In the genomic region with DNA sequence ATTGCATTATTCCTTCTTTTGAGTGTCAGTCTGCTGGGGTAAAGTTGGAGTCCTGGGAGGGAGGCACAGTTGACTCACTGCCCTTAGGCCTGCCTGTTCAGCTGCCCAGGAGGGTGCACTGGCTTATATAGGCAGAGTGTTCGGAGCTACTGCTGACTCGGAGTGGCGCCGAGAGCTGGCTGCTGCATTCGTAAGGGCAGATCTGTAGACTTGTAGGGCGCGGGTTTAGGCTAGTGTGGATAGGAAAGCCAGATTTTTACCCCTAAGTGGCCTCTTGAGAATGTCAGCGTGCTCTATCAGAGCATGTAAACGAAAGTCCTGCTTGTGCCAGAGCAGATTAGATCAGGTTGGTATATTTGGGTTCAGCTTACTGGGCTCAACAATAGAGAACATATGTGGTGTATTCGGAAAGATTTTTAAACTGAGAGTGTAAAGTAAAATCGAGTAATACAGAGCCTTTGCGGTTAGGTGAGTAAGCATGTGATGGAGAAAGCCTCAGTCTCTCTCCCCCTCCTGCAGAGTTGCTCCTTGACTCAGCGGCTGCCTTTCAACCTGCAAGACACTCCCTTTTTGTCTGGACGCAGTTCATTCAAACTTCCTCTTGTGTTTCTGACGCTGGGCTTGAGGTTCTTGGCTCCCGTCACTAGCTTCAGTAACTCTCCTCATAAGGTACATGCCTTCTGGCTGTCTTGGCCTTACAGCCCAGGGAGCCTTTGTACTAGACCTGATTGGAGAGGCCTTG, we compare ENCODE assay signal across 10 mouse cellular contexts. TPM values are rescaled to one million over a fixed set of nuclear protein-coding genes. Genes with fewer than 3 reads are reported as not detected.
A peak's percentile ranks its signal among the peaks of the same experiment; 100 is the strongest.
DNase-seq lines count a peak whose midpoint lies in the region; ATAC-seq and TF ChIP-seq lines count a peak whose summit lies in the region.
"Had no signal": no experiment of that assay in that cellular context is flagged by ENCODE, and none has a peak within 500 bp of the region (broad histone marks: within the 10 kb centered on the region; RNA-seq: fewer than 3 reads in every experiment).

No protein-coding gene starts in this region.

- dilution Hi-C loops in CH12.LX (cut with MboI; ENCODE audit: extremely low pct_ligation_motif_present, extremely low pct_unique_long_range_greater_than_20kb, low sequenced_read_pairs): no loop called here

- H3K4me3 ChIP-seq in heart, embryonic 15.5 days: no peak overlapping the region
- H3K4me3 ChIP-seq in CH12.LX (replicated peaks in 1 of 3; ENCODE audit: low read depth in 2 of 3, low read length in 2 of 3, poor library complexity in 1 of 3): no peak overlapping the region
- H3K4me3 ChIP-seq in embryonic facial prominence, embryonic 13.5 days: no peak overlapping the region
- no peak overlapping the region for H3K4me3 ChIP-seq in hindbrain, postnatal 0 days (ENCODE audit: low read length)
- no peak overlapping the region for H3K4me3 ChIP-seq in kidney, embryonic 14.5 days (ENCODE audit: low read length)

- H3K27me3 ChIP-seq in heart, embryonic 15.5 days: no peaks in the 10 kb centered on the region
- no peaks in the 10 kb centered on the region for H3K27me3 ChIP-seq in CH12.LX (replicated peaks)
- no peaks in the 10 kb centered on the region for H3K27me3 ChIP-seq in embryonic facial prominence, embryonic 13.5 days
- H3K27me3 ChIP-seq in hindbrain, postnatal 0 days (ENCODE audit: insufficient read depth, low read length): no peaks in the 10 kb centered on the region
- no peaks in the 10 kb centered on the region for H3K27me3 ChIP-seq in kidney, embryonic 14.5 days (ENCODE audit: control insufficient read depth, insufficient read depth, low read length)

- 26% methylated on average over 16 of the region's 16 CpGs for WGBS in heart, embryonic 15.5 days
- WGBS in embryonic facial prominence, embryonic 13.5 days: 25% methylated on average over 16 of the region's 16 CpGs
- 46% methylated on average over 16 of the region's 16 CpGs for WGBS in hindbrain, postnatal 0 days
- WGBS in kidney, embryonic 14.5 days: 59% methylated on average over 16 of the region's 16 CpGs

- ATAC-seq in heart, embryonic 15.5 days (replicated peaks; ENCODE audit: insufficient number of reproducible peaks, insufficient read depth, low FRiP score, low read depth): peak; percentile 37; the same call in 1 of the 2 replicates
- ATAC-seq in embryonic facial prominence, embryonic 13.5 days (ENCODE audit: insufficient number of reproducible peaks, insufficient read depth, low FRiP score, low TSS enrichment, low read depth): 0 out of 2 replicates have a peak, but pooled peaks have one; percentile 21
- ATAC-seq in hindbrain, postnatal 0 days: no peak
- ATAC-seq in kidney, embryonic 14.5 days (ENCODE audit: low FRiP score, low TSS enrichment): no peak

- no peaks in the 10 kb centered on the region for H3K36me3 ChIP-seq in heart, embryonic 15.5 days
- no peaks in the 10 kb centered on the region for H3K36me3 ChIP-seq in CH12.LX (replicated peaks in 1 of 2; ENCODE audit: control insufficient read depth in 1 of 2, insufficient read depth in 1 of 2, low read length in 1 of 2)
- H3K36me3 ChIP-seq in embryonic facial prominence, embryonic 13.5 days: no peaks in the 10 kb centered on the region
- H3K36me3 ChIP-seq in hindbrain, postnatal 0 days (ENCODE audit: insufficient read depth, low read length): no peaks in the 10 kb centered on the region
- no peaks in the 10 kb centered on the region for H3K36me3 ChIP-seq in kidney, embryonic 14.5 days (ENCODE audit: control insufficient read depth, insufficient read depth, low read length)
- H3K36me3 ChIP-seq: G1E had no signal

- TF ChIP-seq EP300 in CH12.LX (IDR thresholded peaks at IDR 0.05; ENCODE audit: low read length): peak; percentile 87

- in situ Hi-C loops in CH12.LX (cut with MboI; ENCODE audit: low pct_ligation_motif_present, low pct_unique_long_range_greater_than_20kb, low sequenced_read_pairs): no loop called here

- no peak for TF ChIP-seq CTCF in CH12.LX (conservative IDR thresholded peaks at IDR 0.05 in 1 of 2, IDR thresholded peaks at IDR 0.05 in 1 of 2; ENCODE audit: low read depth in 2 of 2, low read length in 2 of 2)
- TF ChIP-seq CTCF in hindbrain, postnatal 0 days (IDR thresholded peaks at IDR 0.05; ENCODE audit: low read depth): no peak

- peak overlapping the region; percentile 60 for H3K27ac ChIP-seq in heart, embryonic 15.5 days
- H3K27ac ChIP-seq in CH12.LX (ENCODE audit: insufficient read depth, low read depth): peak overlapping the region; percentile 12; the same call in 1 of the 2 replicates
- peak overlapping the region; percentile 78 for H3K27ac ChIP-seq in embryonic facial prominence, embryonic 13.5 days
- no peak overlapping the region for H3K27ac ChIP-seq in hindbrain, postnatal 0 days
- no peak overlapping the region for H3K27ac ChIP-seq in kidney, embryonic 14.5 days (ENCODE audit: low read depth, low read length)
- H3K27ac ChIP-seq: macrophage had no signal

- no peak overlapping the region for H3K9ac ChIP-seq in heart, embryonic 15.5 days
- no peak overlapping the region for H3K9ac ChIP-seq in CH12.LX (ENCODE audit: insufficient read depth, low read depth)
- no peak overlapping the region for H3K9ac ChIP-seq in embryonic facial prominence, embryonic 13.5 days
- H3K9ac ChIP-seq in hindbrain, postnatal 0 days (replicated peaks; ENCODE audit: low read length): no peak overlapping the region
- no peak overlapping the region for H3K9ac ChIP-seq in kidney, embryonic 14.5 days (ENCODE audit: low read depth, low read length)

- H3K9me3 ChIP-seq in heart, embryonic 15.5 days (replicated peaks): no peaks in the 10 kb centered on the region
- H3K9me3 ChIP-seq in CH12.LX (replicated peaks; ENCODE audit: low read length): no peaks in the 10 kb centered on the region
- H3K9me3 ChIP-seq in embryonic facial prominence, embryonic 13.5 days: no peaks in the 10 kb centered on the region
- H3K9me3 ChIP-seq in hindbrain, postnatal 0 days (ENCODE audit: low read length): no peaks in the 10 kb centered on the region
- H3K9me3 ChIP-seq in kidney, embryonic 14.5 days (ENCODE audit: control insufficient read depth, low read length): no peaks in the 10 kb centered on the region
- H3K9me3 ChIP-seq: G1E had no signal

- H3K79me2 ChIP-seq in CH12.LX (replicated peaks; ENCODE audit: control insufficient read depth, extremely low read depth, insufficient read depth, poor library complexity, severe bottlenecking): no peaks in the 10 kb centered on the region

- peaks cover 47% of the 10 kb centered on the region for H3K4me1 ChIP-seq in heart, embryonic 15.5 days (replicated peaks)
- peaks cover 15 to 42% of the 10 kb centered on the region in 2 experiments for H3K4me1 ChIP-seq in CH12.LX (ENCODE audit: control insufficient read depth in 1 of 2, insufficient read depth in 2 of 2)
- H3K4me1 ChIP-seq in embryonic facial prominence, embryonic 13.5 days: peaks cover 38% of the 10 kb centered on the region
- H3K4me1 ChIP-seq in hindbrain, postnatal 0 days (ENCODE audit: insufficient read depth, low read length): no peaks in the 10 kb centered on the region
- 0 out of 2 replicates have a peak, but pooled peaks cover 10% of the 10 kb centered on the region for H3K4me1 ChIP-seq in kidney, embryonic 14.5 days (ENCODE audit: control insufficient read depth, insufficient read depth, low read length)

- no peak for TF ChIP-seq POLR2A in CH12.LX (IDR thresholded peaks at IDR 0.05; ENCODE audit: low read depth, low read length)

- no peak for DNase-seq in heart, postnatal 4 days
- peak; percentile 86 for DNase-seq in CH12.LX (ENCODE audit: extremely low read depth)
- peak; percentile 13 for DNase-seq in lung, postnatal 10 days
- DNase-seq in hindbrain, postnatal 0 days (ENCODE audit: low spot score): no peak
- no peak for DNase-seq in spleen, postnatal 10 days (ENCODE audit: low spot score in 2 of 2)

- TF ChIP-seq RAD21 in CH12.LX (IDR thresholded peaks at IDR 0.05; ENCODE audit: low read depth, low read length): no peak

- H3K4me2 ChIP-seq in heart, embryonic 15.5 days: peak overlapping the region; percentile 38
- H3K4me2 ChIP-seq in CH12.LX (ENCODE audit: insufficient read depth, low read depth, poor library complexity, severe bottlenecking): peak overlapping the region; percentile 58
- peak overlapping the region; percentile 27 for H3K4me2 ChIP-seq in embryonic facial prominence, embryonic 13.5 days
- no peak overlapping the region for H3K4me2 ChIP-seq in hindbrain, postnatal 0 days (ENCODE audit: low read depth, low read length)
- H3K4me2 ChIP-seq in kidney, embryonic 14.5 days (replicated peaks; ENCODE audit: low read depth, low read length): no peak overlapping the region

TF ChIP-seq in CH12.LX, 34 proteins besides CTCF, POLR2A, EP300 and RAD21 (continues in another document):
- TF ChIP-seq JUND (conservative IDR thresholded peaks at IDR 0.05; ENCODE audit: low read depth, low read length) (peak; percentile 21; the same call in 1 of the 2 replicates), SMC3 (IDR thresholded peaks at IDR 0.05; ENCODE audit: low read depth, low read length) (no peak; the same call in 1 of the 2 replicates), USF1 (IDR thresholded peaks at IDR 0.05; ENCODE audit: low read depth, low read length) (no peak), POLR2AphosphoS2 (IDR thresholded peaks at IDR 0.05; ENCODE audit: low read depth, low read length) (no peak), MEF2A (IDR thresholded peaks at IDR 0.05; ENCODE audit: borderline replicate concordance, low read depth, low read length) (no peak), JUN (IDR thresholded peaks at IDR 0.05; ENCODE audit: insufficient read depth, low read depth, low read length) (peak; percentile 78), HCFC1 (IDR thresholded peaks at IDR 0.05; ENCODE audit: low read depth, low read length) (no peak), PAX5 (IDR thresholded peaks at IDR 0.05; ENCODE audit: low read length) (no peak), USF2 (conservative IDR thresholded peaks at IDR 0.05; ENCODE audit: low read depth, low read length) (no peak), MAX (IDR thresholded peaks at IDR 0.05; ENCODE audit: low read length) (no peak), ZKSCAN1 (IDR thresholded peaks at IDR 0.05; ENCODE audit: borderline replicate concordance, low read depth, low read length) (no peak), ELF1 (IDR thresholded peaks at IDR 0.05; ENCODE audit: low read depth, low read length) (no peak), KAT2A (IDR thresholded peaks at IDR 0.05; ENCODE audit: insufficient replicate concordance, low read length) (no peak)

RNA-seq across cellular contexts. Expression of gene Sh3bgrl2, which starts 15.9 kb away (rescaled TPM):
- polyA plus RNA-seq in heart, embryonic 15.5 days (2015; fragmentation: Nextera tagmentation; extraction: Ambion mirVana): 11.1 and 11.9 TPM in 2 replicates
- 1 to 10 TPM; 6.1 to 7.5 TPM for total RNA-seq in heart, postnatal 4 days (2021)
- total RNA-seq in CH12.LX (2012; rRNA removed) (0.04 and 0.08 TPM in 2 replicates), CH12.LX (2014; rRNA removed) (0.27 TPM in 2 replicates)
- polyA plus RNA-seq in CH12.LX (2012; ENCODE audit: insufficient read length, low read depth): 0.11 and 0.26 TPM in 2 replicates
- polyA plus RNA-seq in embryonic facial prominence, embryonic 13.5 days (2015; fragmentation: Nextera tagmentation; extraction: Ambion mirVana): 14.5 TPM in 2 replicates
- total RNA-seq in hindbrain, postnatal 0 days (2014; rRNA removed): 9.0 and 11.9 TPM in 2 replicates
- 7.1 and 10.0 TPM in 2 replicates for polyA plus RNA-seq in hindbrain, postnatal 0 days (2015; fragmentation: Nextera tagmentation; extraction: Ambion mirVana)
- polyA plus RNA-seq in kidney, embryonic 14.5 days (2014; fragmentation: Nextera tagmentation; extraction: Ambion mirVana): 14.9 and 22.7 TPM in 2 replicates
- polyA plus RNA-seq: G1E had no signal

Comparison
In these comparisons a context has a peak if more than half of its experiments do, and no peak if none do; other contexts are left out.
1. ATAC-seq: peak in heart, embryonic 15.5 days (single experiment) and embryonic facial prominence, embryonic 13.5 days (single experiment); none in hindbrain, postnatal 0 days (single experiment) and kidney, embryonic 14.5 days (single experiment).
2. H3K27ac ChIP-seq: peak in heart, embryonic 15.5 days (single experiment), CH12.LX (single experiment) and embryonic facial prominence, embryonic 13.5 days (single experiment); none in hindbrain, postnatal 0 days (single experiment) and kidney, embryonic 14.5 days (single experiment).
3. H3K4me2 ChIP-seq: peak in heart, embryonic 15.5 days (single experiment), CH12.LX (single experiment) and embryonic facial prominence, embryonic 13.5 days (single experiment); none in hindbrain, postnatal 0 days (single experiment) and kidney, embryonic 14.5 days (single experiment).
4. DNase-seq: peak in CH12.LX (single experiment) and lung, postnatal 10 days (single experiment); none in heart, postnatal 4 days (single experiment), hindbrain, postnatal 0 days (single experiment) and spleen, postnatal 10 days (0 of 2).